Mouse (Mus musculus) hindbrain, embryonic 10.5 days (tissue): Measurements from ENCODE around the gene Map2k2. TPM values are rescaled to one million over a fixed set of nuclear protein-coding genes. Genes with fewer than 3 reads are reported as not detected.
A peak's percentile ranks its signal among the peaks of the same experiment; 100 is the strongest.

ENCODE experiments used
- DNase-seq: peaks from one replicate; pipeline ENCODE4 v3.0.0-alpha.2; 2017; ENCODE audit warnings: low spot score
- H3K27ac ChIP-seq: fragments of 300-500 bp; sonication (generic); 2 replicates; pipeline ENCODE4 v1.5.1; 2016; ENCODE audit warnings: mild to moderate bottlenecking, moderate library complexity
- H3K27me3 ChIP-seq: fragments of 300-500 bp; sonication (generic); 2 replicates; pipeline ENCODE4 v1.6.1; 2016; ENCODE audit warnings: mild to moderate bottlenecking; ENCODE audit not compliant: poor library complexity, insufficient read depth, severe bottlenecking
- H3K36me3 ChIP-seq: fragments of 300-500 bp; sonication (generic); 2 replicates; pipeline ENCODE4 v1.6.1; 2016; ENCODE audit warnings: mild to moderate bottlenecking, moderate library complexity
- H3K4me1 ChIP-seq: fragments of 300-500 bp; sonication (generic); replicated peaks from 2 replicates; pipeline ENCODE4 v1.6.1; 2016; ENCODE audit warnings: mild to moderate bottlenecking
- H3K4me3 ChIP-seq: fragments of 300-500 bp; sonication (generic); 2 replicates; pipeline ENCODE4 v1.5.1; 2016; ENCODE audit warnings: mild to moderate bottlenecking, moderate library complexity
- H3K9me3 ChIP-seq: fragments of 300-500 bp; sonication (generic); 2 replicates; pipeline ENCODE4 v1.6.1; 2016; ENCODE audit warnings: mild to moderate bottlenecking, moderate library complexity
- whole genome bisulfite sequencing: fragments of 180-500 bp; shearing (Covaris S2); methylation state at CpG from one replicate; pipeline ENCODE4 v1.1.7; 2016; 5-methylcytosine and 5-hydroxymethylcytosine counted together
- polyA plus RNA-seq: library from polyadenylated mRNA; unstranded; fragments of >200 nt; fragmentation: Nextera tagmentation; extraction: Ambion mirVana; gene quantifications from 2 replicates; pipeline ENCODE4 v1.2.1, GENCODE M21; 2016

Map2k2 gene
- polyA plus RNA-seq, 1 experiment from 2014 or later = 261 TPM

DNA sequence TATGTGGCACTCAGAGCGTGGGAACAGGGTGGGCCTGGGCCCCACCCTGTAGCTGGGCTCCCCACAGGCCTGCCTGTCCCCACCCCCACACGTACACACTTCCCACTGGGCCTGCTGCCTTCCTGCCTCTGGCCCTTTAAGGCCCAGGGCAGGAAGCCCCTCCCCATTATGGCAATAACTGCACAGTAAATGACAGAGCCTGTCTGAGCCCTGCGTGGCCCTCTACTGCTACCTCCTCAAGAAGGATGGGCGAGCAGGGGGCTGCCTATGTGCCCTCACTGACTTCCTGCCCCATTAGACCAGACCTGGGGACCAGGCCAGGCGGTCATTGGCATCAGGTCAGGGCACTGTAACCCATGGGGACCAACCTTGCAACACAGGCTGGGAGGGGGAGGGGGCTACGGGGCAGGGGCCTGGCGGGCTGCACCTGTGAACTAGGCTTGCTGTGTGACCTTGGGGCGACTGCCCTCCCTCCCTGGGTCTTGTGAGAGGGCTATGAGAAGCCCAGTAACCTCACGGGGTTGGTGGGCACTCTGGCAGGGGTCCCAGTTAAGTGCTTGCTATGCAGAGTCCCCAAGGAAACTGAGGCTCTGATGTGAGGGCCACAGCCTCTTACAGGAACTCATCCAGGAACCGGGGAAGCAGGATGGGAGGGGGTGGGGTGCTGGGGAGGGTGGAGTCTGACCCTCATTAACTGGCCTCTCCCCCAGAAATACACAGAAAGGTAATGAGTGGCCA lies 35.2 kb downstream of the Map2k2 start:
- peak overlapping the region; percentile 74 for H3K4me3 ChIP-seq
- peaks cover 35% of the 10 kb centered on the region for H3K36me3 ChIP-seq
- peaks cover 72% of the 10 kb centered on the region for H3K4me1 ChIP-seq
- H3K9me3 ChIP-seq = no peaks in the 10 kb centered on the region
- peak overlapping the region; percentile 98 for H3K27ac ChIP-seq
- WGBS = 78% methylated on average over 10 of the region's 10 CpGs
- DNase-seq = no peak
- H3K27me3 ChIP-seq = peaks cover 2% of the 10 kb centered on the region

GRCm38 (mm10) chr10:81141455-81142210 lies 35.9 kb downstream of the Map2k2 start:
- peak overlapping the region; percentile 98; the same call in 1 of the 2 replicates for H3K27ac ChIP-seq
- H3K36me3 ChIP-seq = peaks cover 43% of the 10 kb centered on the region
- no peaks in the 10 kb centered on the region for H3K27me3 ChIP-seq
- peaks cover 70% of the 10 kb centered on the region for H3K4me1 ChIP-seq
- DNase-seq = no peak
- 73% methylated on average over 7 of the region's 7 CpGs for WGBS
- peak overlapping the region; percentile 74 for H3K4me3 ChIP-seq
- H3K9me3 ChIP-seq = no peaks in the 10 kb centered on the region

DNA sequence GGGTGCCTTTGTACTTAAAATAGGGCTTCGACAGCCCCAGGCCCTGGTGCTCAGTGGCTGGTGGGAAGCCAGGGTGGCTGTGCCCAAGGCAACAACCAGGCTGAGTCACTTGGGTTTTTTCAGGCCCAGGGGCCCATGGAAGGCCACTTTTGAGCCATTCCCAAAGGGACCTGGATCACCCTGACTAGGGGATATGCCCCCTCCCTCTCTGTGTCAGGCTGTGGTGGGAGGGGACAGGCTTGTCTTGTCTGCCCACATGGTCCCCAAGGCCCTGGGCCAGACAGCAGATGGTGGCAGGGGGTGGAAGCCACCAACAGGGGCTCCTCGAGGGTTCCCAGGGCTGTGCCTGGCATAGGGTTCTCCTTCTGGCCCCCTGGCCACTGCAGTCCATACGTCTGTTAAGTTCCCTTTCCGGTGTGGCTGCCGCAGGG lies 36.9 kb downstream of the Map2k2 start:
- H3K27ac ChIP-seq = peak overlapping the region; percentile 70
- peaks cover 74% of the 10 kb centered on the region for H3K4me1 ChIP-seq
- H3K9me3 ChIP-seq = no peaks in the 10 kb centered on the region
- peak overlapping the region; percentile 19 for H3K4me3 ChIP-seq
- no peak for DNase-seq
- 65% methylated on average over 5 of the region's 5 CpGs for WGBS
- H3K27me3 ChIP-seq = no peaks in the 10 kb centered on the region
- peaks cover 52% of the 10 kb centered on the region for H3K36me3 ChIP-seq

DNA sequence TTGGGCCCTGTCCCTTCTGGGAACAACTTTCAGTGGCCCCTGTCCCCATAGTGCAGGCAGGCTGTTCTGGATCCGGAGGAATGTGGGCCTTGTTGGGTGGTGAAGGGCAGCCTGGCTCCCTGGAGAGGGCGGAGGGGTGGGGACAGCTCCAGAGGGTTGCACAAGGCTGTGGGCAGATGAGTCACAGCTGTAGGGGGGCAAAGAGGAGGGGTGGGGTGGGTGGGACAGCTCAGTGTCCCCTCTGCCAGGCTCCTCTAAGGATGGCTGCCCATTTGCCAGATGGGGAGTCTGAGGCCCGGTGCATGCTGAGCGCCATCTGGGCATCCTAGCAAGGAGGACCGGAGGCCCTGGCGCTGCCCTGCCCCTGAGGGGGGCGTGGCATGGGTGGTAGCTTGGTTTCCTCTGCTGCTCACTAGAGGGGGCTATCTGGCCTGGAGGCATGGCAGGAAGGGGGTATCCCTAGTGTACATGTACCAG lies 37.5 kb downstream of the Map2k2 start:
- peak overlapping the region; percentile 20 for H3K4me3 ChIP-seq
- peaks cover 72% of the 10 kb centered on the region for H3K4me1 ChIP-seq
- 94% methylated on average over 7 of the region's 7 CpGs for WGBS
- no peaks in the 10 kb centered on the region for H3K27me3 ChIP-seq
- H3K27ac ChIP-seq = peak overlapping the region; percentile 70
- peaks cover 59% of the 10 kb centered on the region for H3K36me3 ChIP-seq
- no peaks in the 10 kb centered on the region for H3K9me3 ChIP-seq
- DNase-seq = no peak

DNA sequence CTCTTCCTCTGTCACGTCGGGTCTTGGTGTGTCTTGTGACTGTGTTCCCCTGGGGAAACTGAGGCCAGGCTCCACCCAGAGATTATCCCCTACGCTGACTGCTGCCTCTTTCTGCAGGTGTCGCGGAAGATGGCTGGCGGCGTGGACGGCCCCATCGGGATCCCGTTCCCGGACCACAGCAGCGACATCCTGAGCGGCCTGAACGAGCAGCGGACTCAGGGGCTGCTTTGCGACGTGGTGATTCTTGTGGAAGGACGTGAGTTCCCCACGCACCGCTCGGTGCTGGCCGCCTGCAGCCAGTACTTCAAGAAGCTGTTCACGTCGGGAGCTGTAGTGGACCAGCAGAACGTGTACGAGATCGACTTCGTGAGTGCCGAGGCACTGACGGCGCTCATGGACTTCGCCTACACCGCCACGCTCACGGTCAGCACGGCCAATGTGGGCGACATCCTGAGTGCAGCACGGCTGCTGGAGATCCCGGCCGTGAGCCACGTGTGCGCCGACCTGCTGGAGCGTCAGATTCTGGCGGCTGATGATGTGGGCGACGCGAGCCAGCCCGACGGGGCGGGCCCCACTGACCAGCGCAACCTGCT lies 38.2 kb downstream of the Map2k2 start:
- Histone ChIP-seq H3K4me1 (peaks cover 65% of the 10 kb centered on the region), H3K27ac (no peak overlapping the region), H3K36me3 (peaks cover 66% of the 10 kb centered on the region)

DNA sequence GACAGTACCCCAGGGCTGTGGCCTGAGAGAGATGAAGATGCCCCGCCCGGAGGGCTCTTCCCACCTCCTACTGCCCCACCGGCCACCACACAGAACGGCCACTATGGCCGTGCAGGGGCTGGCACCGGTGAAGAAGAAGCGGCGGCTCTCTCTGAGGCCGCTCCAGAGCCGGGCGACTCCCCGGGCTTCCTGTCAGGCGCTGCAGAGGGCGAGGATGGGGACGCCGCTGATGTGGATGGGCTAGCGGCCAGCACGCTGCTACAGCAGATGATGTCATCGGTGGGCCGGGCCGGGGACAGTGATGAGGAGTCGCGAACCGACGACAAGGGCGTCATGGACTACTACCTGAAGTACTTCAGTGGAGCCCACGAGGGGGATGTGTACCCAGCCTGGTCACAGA lies 39.0 kb downstream of the Map2k2 start:
- H3K4me3 ChIP-seq = no peak overlapping the region
- H3K9me3 ChIP-seq = no peaks in the 10 kb centered on the region
- H3K27ac ChIP-seq = no peak overlapping the region
- H3K27me3 ChIP-seq = no peaks in the 10 kb centered on the region
- peaks cover 73% of the 10 kb centered on the region for H3K36me3 ChIP-seq
- WGBS = 95% methylated on average over 26 of the region's 27 CpGs
- peaks cover 57% of the 10 kb centered on the region for H3K4me1 ChIP-seq
- DNase-seq = no peak

More for the DNA sequence above, 38.2 kb downstream of the Map2k2 start:
- DNase-seq = no peak
- 97% methylated on average over 52 of the region's 52 CpGs for WGBS
- H3K27me3 ChIP-seq = no peaks in the 10 kb centered on the region
- no peak overlapping the region for H3K4me3 ChIP-seq
- H3K9me3 ChIP-seq = no peaks in the 10 kb centered on the region

DNA sequence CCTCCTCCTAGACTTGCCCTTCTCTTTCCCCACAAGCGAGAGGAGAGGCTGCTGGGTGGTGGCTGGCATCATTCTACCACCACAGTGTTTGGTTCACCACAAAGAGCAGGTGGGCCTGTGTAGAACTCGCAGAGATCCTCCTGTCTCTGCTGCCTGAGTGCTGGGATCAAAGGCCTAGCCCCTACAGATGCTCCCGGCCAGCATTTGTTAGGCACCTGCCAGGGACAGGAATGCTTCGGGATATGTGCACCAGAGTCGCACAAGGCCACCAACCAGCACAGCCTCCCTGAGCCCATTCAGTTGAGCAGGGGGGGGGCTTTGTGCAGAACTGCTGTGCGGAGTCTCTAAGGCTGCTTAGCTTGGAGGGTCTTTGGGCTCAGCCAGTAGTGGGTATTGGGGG lies 39.6 kb downstream of the Map2k2 start:
- no peaks in the 10 kb centered on the region for H3K9me3 ChIP-seq
- H3K27ac ChIP-seq = 0 out of 2 replicates have a peak overlapping the region, but pooled peaks have one; percentile 26
- peaks cover 80% of the 10 kb centered on the region for H3K36me3 ChIP-seq
- H3K4me3 ChIP-seq = no peak overlapping the region
- no peak for DNase-seq
- H3K4me1 ChIP-seq = peaks cover 51% of the 10 kb centered on the region
- WGBS = 96% methylated on average over 6 of the region's 6 CpGs
- H3K27me3 ChIP-seq = no peaks in the 10 kb centered on the region

GRCm38 (mm10) chr10:81145778-81146177 lies 40.1 kb downstream of the Map2k2 start:
- Histone ChIP-seq H3K4me1 (peaks cover 46% of the 10 kb centered on the region), H3K36me3 (peaks cover 83% of the 10 kb centered on the region), H3K27ac (0 out of 2 replicates have a peak overlapping the region, but pooled peaks have one; percentile 26), H3K27me3 (no peaks in the 10 kb centered on the region), H3K9me3 (no peaks in the 10 kb centered on the region), H3K4me3 (no peak overlapping the region)
- WGBS = 95% methylated on average over 7 of the region's 7 CpGs
- no peak for DNase-seq

DNA sequence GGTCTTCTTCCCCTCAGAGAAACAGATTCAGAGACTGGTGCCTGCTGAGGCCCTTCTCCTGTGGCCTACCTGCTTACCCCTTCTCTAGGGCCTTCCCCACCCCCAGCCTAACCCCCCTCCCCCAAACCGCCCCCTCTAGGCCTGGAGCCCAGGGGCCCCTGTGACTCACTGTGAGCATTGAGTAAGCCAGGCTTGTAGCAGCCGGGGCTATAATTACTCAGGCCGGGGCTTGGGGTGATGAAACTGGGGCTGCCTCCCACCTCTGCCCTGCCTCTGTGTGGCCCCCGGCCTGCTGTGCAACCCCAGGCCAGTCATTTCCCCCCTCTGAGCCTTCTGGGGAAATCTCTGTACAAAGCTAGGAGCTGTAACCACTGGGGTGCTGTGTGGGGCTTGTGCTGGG lies 40.6 kb downstream of the Map2k2 start:
- H3K4me1 ChIP-seq = peaks cover 41% of the 10 kb centered on the region
- no peak for DNase-seq
- H3K9me3 ChIP-seq = no peaks in the 10 kb centered on the region
- H3K27ac ChIP-seq = no peak overlapping the region
- no peak overlapping the region for H3K4me3 ChIP-seq
- peaks cover 83% of the 10 kb centered on the region for H3K36me3 ChIP-seq
- H3K27me3 ChIP-seq = no peaks in the 10 kb centered on the region
- 89% methylated on average over 4 of the region's 4 CpGs for WGBS

DNA sequence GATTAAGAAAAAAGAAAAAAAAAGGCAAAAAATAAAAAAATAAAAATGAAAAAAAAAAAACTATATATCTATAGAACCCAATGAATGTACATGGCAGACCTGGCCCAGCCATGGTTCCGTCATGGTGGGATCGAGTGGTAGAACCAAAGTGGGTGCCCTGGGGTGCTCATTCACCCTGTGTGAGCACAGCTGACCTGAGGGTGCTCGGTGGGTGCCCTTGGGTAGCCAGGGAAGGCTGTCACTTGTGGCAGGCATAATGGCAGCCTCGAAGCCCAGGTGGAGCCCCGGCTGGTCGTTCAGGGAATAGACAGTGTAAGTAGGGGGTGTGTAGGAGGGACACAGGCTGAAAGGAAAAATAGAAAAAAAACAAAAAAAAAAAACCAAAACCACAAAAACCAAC lies 45.5 kb downstream of the Map2k2 start:
- DNase-seq = no peak
- Histone ChIP-seq H3K27me3 (no peaks in the 10 kb centered on the region), H3K4me1 (peaks cover 15% of the 10 kb centered on the region; the same call in 1 of the 2 replicates), H3K36me3 (peaks cover 86% of the 10 kb centered on the region), H3K4me3 (no peak overlapping the region), H3K27ac (no peak overlapping the region), H3K9me3 (0 out of 2 replicates have a peak, but pooled peaks cover 2% of the 10 kb centered on the region)
- 76% methylated on average over 6 of the region's 6 CpGs for WGBS

DNA sequence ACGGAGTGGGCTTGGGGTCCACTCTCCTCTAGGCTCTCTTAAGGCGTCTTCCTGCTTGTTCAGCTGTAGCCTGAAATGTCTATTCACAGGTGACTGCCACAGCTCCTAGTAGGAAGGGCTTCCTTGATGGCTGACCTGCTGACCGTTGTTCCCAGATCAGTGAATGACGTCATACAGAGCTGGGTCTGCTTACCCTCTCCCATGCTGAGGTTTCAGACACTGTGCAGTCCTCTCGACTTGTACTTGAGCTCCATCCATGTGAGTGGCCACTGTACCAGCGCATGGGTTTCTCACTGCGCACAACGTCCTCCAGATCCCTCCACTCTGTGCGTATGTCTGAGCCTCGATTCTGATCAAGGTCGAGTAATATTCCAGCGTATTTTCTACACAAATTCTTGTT lies 46.9 kb downstream of the Map2k2 start:
- 79% methylated on average over 12 of the region's 12 CpGs for WGBS
- H3K27ac ChIP-seq = no peak overlapping the region
- H3K36me3 ChIP-seq = peaks cover 86% of the 10 kb centered on the region
- H3K4me3 ChIP-seq = no peak overlapping the region
- peaks cover 9% of the 10 kb centered on the region; the same call in 1 of the 2 replicates for H3K4me1 ChIP-seq
- 0 out of 2 replicates have a peak, but pooled peaks cover 2% of the 10 kb centered on the region for H3K9me3 ChIP-seq
- H3K27me3 ChIP-seq = no peaks in the 10 kb centered on the region
- no peak for DNase-seq

DNA sequence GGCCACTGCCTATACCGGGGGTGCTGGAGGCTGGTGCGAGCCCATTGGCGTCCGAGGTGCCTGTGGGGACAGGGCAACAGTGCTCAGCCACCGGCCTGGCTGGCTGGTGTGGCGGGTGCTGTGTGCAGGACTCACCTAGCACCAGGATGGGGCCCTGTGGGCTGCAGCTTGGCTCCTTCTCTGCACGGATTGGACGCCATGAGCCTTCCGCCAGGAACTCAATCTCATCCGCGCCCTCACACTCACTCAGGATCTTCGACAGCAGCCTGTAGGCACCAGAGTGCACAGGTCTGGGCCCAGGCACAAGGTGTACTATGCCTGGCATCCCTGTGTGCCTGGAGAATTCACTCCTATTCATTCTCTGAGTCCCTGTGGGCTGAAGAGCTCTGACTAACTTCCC lies 48.6 kb downstream of the Map2k2 start:
- 0 out of 2 replicates have a peak overlapping the region, but pooled peaks have one; percentile 29 for H3K27ac ChIP-seq
- H3K9me3 ChIP-seq = 0 out of 2 replicates have a peak, but pooled peaks cover 2% of the 10 kb centered on the region
- peaks cover 9% of the 10 kb centered on the region; the same call in 1 of the 2 replicates for H3K4me1 ChIP-seq
- WGBS = 91% methylated on average over 12 of the region's 12 CpGs
- H3K36me3 ChIP-seq = peaks cover 86% of the 10 kb centered on the region
- DNase-seq = no peak
- no peaks in the 10 kb centered on the region for H3K27me3 ChIP-seq
- H3K4me3 ChIP-seq = no peak overlapping the region
